Mouse (Mus musculus) kidney, embryonic 14.5 days (tissue): ENCODE measurements around the gene Olfr1465. TPM values are rescaled to one million over a fixed set of nuclear protein-coding genes. Genes with fewer than 3 reads are reported as not detected.

Source experiments
- ATAC-seq: fragments of 200-750 bp; cut with Nextera tagmentation; 2 replicates; pipeline ENCODE4 v1.8.0; 2017; ENCODE audit warnings: moderate number of reproducible peaks, mild to moderate bottlenecking, moderate TSS enrichment, moderate library complexity; ENCODE audit not compliant: low FRiP score, low TSS enrichment
- H3K27ac ChIP-seq: fragments of 300-500 bp; sonication (generic); 2 replicates; pipeline ENCODE4 v1.5.1; 2014; ENCODE audit warnings: low read depth, mild to moderate bottlenecking, low read length, moderate library complexity, mixed read lengths
- H3K27me3 ChIP-seq: fragments of 300-500 bp; sonication (generic); 2 replicates; pipeline ENCODE4 v1.6.1; 2014; ENCODE audit warnings: mild to moderate bottlenecking, low read length; ENCODE audit not compliant: control insufficient read depth, insufficient read depth
- H3K36me3 ChIP-seq: fragments of 300-500 bp; sonication (generic); 2 replicates; pipeline ENCODE4 v1.6.1; 2014; ENCODE audit warnings: low read length, mixed read lengths; ENCODE audit not compliant: control insufficient read depth, insufficient read depth
- H3K4me1 ChIP-seq: fragments of 300-500 bp; sonication (generic); 2 replicates; pipeline ENCODE4 v1.6.1; 2014; ENCODE audit warnings: low read length, mixed read lengths; ENCODE audit not compliant: control insufficient read depth, insufficient read depth
- H3K4me2 ChIP-seq: fragments of 300-500 bp; sonication (generic); replicated peaks from 2 replicates; pipeline ENCODE4 v1.6.1; 2014; ENCODE audit warnings: low read depth, mild to moderate bottlenecking, low read length
- H3K4me3 ChIP-seq: fragments of 300-500 bp; sonication (generic); 2 replicates; pipeline ENCODE4 v1.5.1; 2014; ENCODE audit warnings: mild to moderate bottlenecking, low read length
- H3K9ac ChIP-seq: fragments of 300-500 bp; sonication (generic); 2 replicates; pipeline ENCODE4 v1.6.1; 2014; ENCODE audit warnings: low read depth, mild to moderate bottlenecking, low read length, moderate library complexity
- H3K9me3 ChIP-seq: fragments of 300-500 bp; sonication (generic); 2 replicates; pipeline ENCODE4 v1.6.1; 2016; ENCODE audit warnings: low read length; ENCODE audit not compliant: control insufficient read depth
- WGBS: fragments of 180-500 bp; shearing (Covaris S2); extraction: QIAGEN DNeasy Blood & Tissue Kit; methylation state at CpG from one replicate; pipeline ENCODE4 v1.1.7; 2014; 5-methylcytosine and 5-hydroxymethylcytosine counted together
- polyA plus RNA-seq: library from polyadenylated mRNA; unstranded; fragments of >200 nt; fragmentation: Nextera tagmentation; extraction: Ambion mirVana; gene quantifications from 2 replicates; pipeline ENCODE4 v1.2.1, GENCODE M21; 2014

Olfr1465 gene
- not detected in 2 replicates for polyA plus RNA-seq

DNA sequence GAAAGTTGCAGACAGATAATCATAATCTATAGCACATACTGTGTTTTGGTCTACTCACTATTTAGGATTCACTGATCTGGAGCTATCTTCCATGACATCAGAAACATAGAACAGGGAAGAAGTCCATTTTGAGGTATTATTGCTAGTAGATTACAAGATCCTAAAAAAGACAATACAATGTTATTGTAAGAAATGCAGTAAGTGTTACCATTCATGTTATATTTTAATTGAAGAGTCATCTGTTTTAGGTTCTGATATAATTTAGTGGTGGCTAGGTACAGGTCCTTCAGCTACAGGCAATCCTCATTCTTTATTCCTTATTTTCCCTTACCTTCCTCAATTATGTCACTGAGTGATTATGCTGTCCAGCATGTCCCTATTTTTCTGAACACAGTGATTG lies at the start of gene Olfr1465:
TSS of gene Olfr1465 (minus strand) at position 101 of the 400 bp plus-strand sequence.
- H3K9ac ChIP-seq: no peak within 1 kb of the TSS
- H3K27ac ChIP-seq: no peak within 1 kb of the TSS
- no peaks in the 10 kb centered on the region for H3K27me3 ChIP-seq
- no peak within 1 kb of the TSS for H3K4me3 ChIP-seq
- ATAC-seq: no peak
- no peaks in the 10 kb centered on the region for H3K9me3 ChIP-seq
- no peaks in the 10 kb centered on the region for H3K36me3 ChIP-seq
- H3K4me2 ChIP-seq: no peak within 1 kb of the TSS
- H3K4me1 ChIP-seq: no peaks in the 10 kb centered on the region

DNA sequence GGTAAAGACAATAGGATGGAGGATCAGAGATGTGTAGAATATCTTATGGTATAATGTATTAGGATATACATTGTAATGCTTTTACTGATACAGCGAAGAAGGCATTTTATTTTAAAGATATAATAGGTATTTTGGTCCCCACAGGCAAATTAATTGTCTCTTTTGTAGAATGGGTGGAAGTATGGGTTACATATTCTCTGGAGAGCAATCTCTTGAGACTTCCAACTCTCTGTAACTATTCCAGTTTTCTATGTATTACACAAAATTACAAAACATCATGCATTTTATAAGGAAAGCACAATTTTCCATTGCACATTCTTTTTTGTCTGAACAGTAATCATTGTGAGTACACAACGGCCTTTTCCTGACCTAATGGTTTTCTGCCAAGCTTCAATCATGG lies 46.6 kb upstream of the Olfr1465 start, which contains the start of gene Olfr1467:
TSS of gene Olfr1467 (plus strand) at position 301 of the 400 bp plus-strand sequence.
- Histone ChIP-seq H3K4me1 (no peaks in the 10 kb centered on the region), H3K27ac (no peak within 1 kb of the TSS), H3K36me3 (no peaks in the 10 kb centered on the region), H3K4me2 (no peak within 1 kb of the TSS), H3K27me3 (no peaks in the 10 kb centered on the region), H3K9ac (no peak within 1 kb of the TSS), H3K4me3 (no peak within 1 kb of the TSS), H3K9me3 (peaks cover 9% of the 10 kb centered on the region)
- no peak for ATAC-seq
- WGBS: 77% methylated on average over 2 of the region's 2 CpGs

GRCm38 (mm10) chr19:13338562-13338961 lies 23.2 kb upstream of the Olfr1465 start, which contains the start of gene Olfr1466:
Gene Olfr1466, plus strand, starts transcription at chr19:13338862.
- ATAC-seq: no peak
- no peaks in the 10 kb centered on the region for H3K4me1 ChIP-seq
- peaks cover 7% of the 10 kb centered on the region for H3K9me3 ChIP-seq
- no peaks in the 10 kb centered on the region for H3K36me3 ChIP-seq
- H3K27ac ChIP-seq: no peak within 1 kb of the TSS
- H3K4me2 ChIP-seq: no peak within 1 kb of the TSS
- 91% methylated on average over 2 of the region's 2 CpGs for WGBS
- no peak within 1 kb of the TSS for H3K9ac ChIP-seq
- no peak within 1 kb of the TSS for H3K4me3 ChIP-seq
- no peaks in the 10 kb centered on the region for H3K27me3 ChIP-seq

Other genes with a start within 250 kb of the Olfr1465 start
- gene Olfr1457, start 217.7 kb downstream of the Olfr1465 start, polyA plus RNA-seq: not detected in 2 replicates
- not detected in 2 replicates for gene Olfr1458, start 208.8 kb downstream of the Olfr1465 start, polyA plus RNA-seq
- gene Olfr1459, start 166.0 kb downstream of the Olfr1465 start, polyA plus RNA-seq: not detected in 2 replicates
- gene Olfr1461, start 152.5 kb downstream of the Olfr1465 start, polyA plus RNA-seq: not detected in 2 replicates
- not detected in 2 replicates for gene Olfr1462, start 129.8 kb downstream of the Olfr1465 start, polyA plus RNA-seq
- gene Olfr1463, start 84.2 kb downstream of the Olfr1465 start, polyA plus RNA-seq: not detected in 2 replicates
- not detected in 2 replicates for gene Olfr1466, start 23.3 kb upstream of the Olfr1465 start, polyA plus RNA-seq
- gene Olfr1467, start 46.7 kb upstream of the Olfr1465 start, polyA plus RNA-seq: not detected in 2 replicates
- not detected in 2 replicates for gene Olfr1469, start 92.3 kb upstream of the Olfr1465 start, polyA plus RNA-seq
- gene Olfr1471, start 127.9 kb upstream of the Olfr1465 start, polyA plus RNA-seq: not detected in 2 replicates
- gene Olfr1472, start 140.5 kb upstream of the Olfr1465 start, polyA plus RNA-seq: not detected in 2 replicates
- not detected in 2 replicates for gene Olfr1474, start 154.0 kb upstream of the Olfr1465 start, polyA plus RNA-seq
- not detected in 2 replicates for gene Olfr1475, start 164.7 kb upstream of the Olfr1465 start, polyA plus RNA-seq
- gene Olfr1477, start 185.0 kb upstream of the Olfr1465 start, polyA plus RNA-seq: not detected in 2 replicates
- gene Olfr1480, start 212.4 kb upstream of the Olfr1465 start, polyA plus RNA-seq: not detected in 2 replicates